10 mouse cellular contexts compared by ENCODE assay signal in the genomic region with DNA sequence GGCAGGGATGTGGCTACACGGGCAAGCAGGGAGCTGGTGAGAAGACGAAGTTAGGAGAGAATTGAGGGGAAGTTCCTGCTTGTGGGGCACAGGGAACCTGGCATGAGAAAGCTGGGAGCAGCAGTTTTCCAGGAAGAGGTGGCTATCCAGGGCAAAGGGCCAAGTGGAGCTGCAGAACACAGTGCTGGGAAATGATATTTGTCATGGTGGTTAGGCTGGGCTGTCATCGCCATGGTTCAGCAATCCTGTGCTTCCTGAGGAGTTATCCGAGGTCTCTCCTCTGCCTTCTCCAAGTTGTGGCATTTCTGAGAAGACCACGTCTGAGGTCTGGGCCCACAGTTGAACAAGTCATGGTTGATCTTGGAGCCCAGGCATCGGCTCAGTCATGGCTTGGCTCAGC.
A peak's percentile ranks its signal among the peaks of the same experiment; 100 is the strongest.
DNase-seq lines count a peak whose midpoint lies in the region; ATAC-seq and TF ChIP-seq lines count a peak whose summit lies in the region.
"Had no signal": no experiment of that assay in that cellular context is flagged by ENCODE, and none has a peak within 500 bp of the region (broad histone marks: within the 10 kb centered on the region; RNA-seq: fewer than 3 reads in every experiment).

No protein-coding gene starts in this region.

- intact Hi-C loops in left cerebral cortex, postnatal 14 days (cut with DNase I), result loop anchor here (5.0 kb wide), 1 partner anchor 97 kb away; no protein-coding TSS in a partner anchor

- no peak for ATAC-seq in heart, embryonic 11.5 days (replicated peaks; ENCODE audit: insufficient number of reproducible peaks, low FRiP score, low TSS enrichment)
- peak; percentile 81 for ATAC-seq in Patski
- no peak for ATAC-seq in megakaryocyte-erythroid progenitor cell, adult 5-6 weeks (replicated peaks; ENCODE audit: low FRiP score, low TSS enrichment, poor library complexity, severe bottlenecking)

- H3K4me1 ChIP-seq in heart, embryonic 11.5 days (ENCODE audit: control insufficient read depth, insufficient read depth, low read length), result no peaks in the 10 kb centered on the region
- H3K4me1 ChIP-seq: heart, embryonic 13.5 days had no signal

- no peak for TF ChIP-seq CTCF in Patski (IDR thresholded peaks at IDR 0.05)

- no peaks in the 10 kb centered on the region for H3K36me3 ChIP-seq in heart, embryonic 11.5 days (ENCODE audit: control insufficient read depth, insufficient read depth, low read length)
- H3K36me3 ChIP-seq: heart, embryonic 13.5 days had no signal

- no peak overlapping the region for H3K27ac ChIP-seq in heart, embryonic 11.5 days (ENCODE audit: low read depth, low read length)
- H3K27ac ChIP-seq: heart, embryonic 13.5 days had no signal

- no peak overlapping the region for H3K4me3 ChIP-seq in heart, embryonic 11.5 days (ENCODE audit: low read depth, low read length)
- H3K4me3 ChIP-seq: erythroblast, embryonic 14.5 days; heart, embryonic 13.5 days had no signal

- in situ Hi-C loops in Patski (cut with MboI; ENCODE audit: low pct_unique_long_range_greater_than_20kb), result no loop called here

- CTCF ChIA-PET in Patski (lab: Charles Lee), result interaction anchor here (1.0 kb wide), 1 partner anchor 319 kb away, joined by 3 read pairs; no protein-coding TSS in a partner anchor

- POLR2A ChIA-PET in Patski (lab: Charles Lee), result no interaction called here

- H3K9me3 ChIP-seq in heart, embryonic 11.5 days (replicated peaks; ENCODE audit: control insufficient read depth, low read length), result no peaks in the 10 kb centered on the region
- H3K9me3 ChIP-seq: heart, embryonic 13.5 days had no signal

- 70% methylated on average over 6 of the region's 6 CpGs for WGBS in heart, embryonic 11.5 days (ENCODE audit: insufficient replicate concordance)

- no peaks in the 10 kb centered on the region for H3K27me3 ChIP-seq in heart, embryonic 11.5 days (ENCODE audit: control insufficient read depth, insufficient read depth, low read length)
- H3K27me3 ChIP-seq in Patski, result no peaks in the 10 kb centered on the region
- H3K27me3 ChIP-seq: heart, embryonic 13.5 days had no signal

- DNase-seq in heart, postnatal 4 days, result peak; percentile 31
- DNase-seq in Patski (ENCODE audit: low read depth, low spot score), result peak; percentile 96
- peak; percentile 66 for DNase-seq in cerebellum, adult 11 months
- peak; percentile 22 for DNase-seq in kidney, adult 9 months
- no peak for DNase-seq in left cerebral cortex, postnatal 14 days (ENCODE audit: low spot score in 2 of 2)
- DNase-seq: thymus, postnatal 4 days had no signal

- H3K9ac ChIP-seq in heart, embryonic 11.5 days (ENCODE audit: low read depth, low read length), result no peak overlapping the region
- H3K9ac ChIP-seq: heart, embryonic 13.5 days had no signal

- H3K4me2 ChIP-seq in heart, embryonic 11.5 days, result no peak overlapping the region
- H3K4me2 ChIP-seq: heart, embryonic 13.5 days had no signal

Comparison
In these comparisons a context has a peak if more than half of its experiments do, and no peak if none do; other contexts are left out.
1. DNase-seq: peak in heart, postnatal 4 days (single experiment), Patski (single experiment), cerebellum, adult 11 months (single experiment) and kidney, adult 9 months (single experiment); none in left cerebral cortex, postnatal 14 days (0 of 2).